Mouse (Mus musculus) CD4-positive, CD25-positive, alpha-beta regulatory T cell, adult 4 months (primary cell): ENCODE results near the gene Cd40. TPM values are rescaled to one million over a fixed set of nuclear protein-coding genes. Genes with fewer than 3 reads are reported as not detected.

Experiments used
- ATAC-seq: one replicate; pipeline ENCODE4 v1.8.0; 2017
- polyA plus RNA-seq, 2 experiments: library from polyadenylated mRNA; unstranded; fragments of 100-300 nt; shearing (Covaris generic); gene quantifications; one replicate each; pipeline ENCODE4 v1.2.1; 2017

Gene Cd40
- polyA plus RNA-seq, 2 experiments from 2014 or later: 1.6 to 6.0 TPM

DNA sequence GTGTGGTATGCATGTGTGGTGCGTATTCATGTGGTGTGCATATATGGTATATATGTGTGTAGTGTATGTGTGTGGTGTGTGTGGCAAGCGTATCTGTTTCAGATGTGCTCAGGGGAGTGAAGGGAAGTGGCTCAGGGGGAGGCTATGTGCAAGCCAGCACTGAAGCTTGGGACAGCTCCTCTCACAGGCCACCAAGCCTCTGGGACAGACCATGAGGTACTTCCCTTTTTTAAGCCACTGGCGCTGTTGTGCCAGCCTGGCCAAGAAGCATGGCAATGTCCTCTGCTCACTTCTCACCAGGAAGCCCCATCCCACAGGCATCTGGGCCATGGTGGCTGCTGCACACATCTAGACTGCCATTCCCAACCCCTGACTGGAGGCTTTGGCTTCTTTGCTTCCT is 47.5 kb downstream of the Cd40 start:
- ATAC-seq: no peak

DNA sequence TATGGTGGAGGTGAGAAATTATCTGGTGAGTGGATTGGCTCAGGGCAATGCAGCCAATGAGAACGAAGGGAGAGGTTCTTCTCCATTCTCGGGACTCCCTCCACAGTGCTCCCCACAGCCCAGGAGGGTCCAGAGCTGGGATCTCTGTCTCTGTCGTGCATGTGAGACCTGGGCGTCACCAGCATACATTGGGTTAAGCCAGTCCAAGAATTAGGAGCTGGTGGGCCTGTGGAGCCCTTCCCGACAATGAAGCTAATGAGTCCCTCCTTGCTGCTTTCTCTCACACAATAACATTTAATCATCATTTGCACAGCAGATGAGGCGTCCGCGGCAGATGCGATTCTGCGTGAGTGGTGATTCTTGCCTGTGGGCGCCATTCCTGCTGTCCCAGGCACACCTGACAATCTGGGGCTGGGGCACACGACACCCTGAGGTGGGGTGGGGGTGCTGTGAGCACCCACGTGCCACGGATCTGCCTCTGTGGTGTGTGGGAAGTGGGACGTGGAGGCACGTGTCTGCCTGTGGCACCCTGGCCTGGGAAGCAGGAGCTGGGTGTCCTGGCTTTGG is 50.2 kb downstream of the Cd40 start:
- ATAC-seq: no peak

DNA sequence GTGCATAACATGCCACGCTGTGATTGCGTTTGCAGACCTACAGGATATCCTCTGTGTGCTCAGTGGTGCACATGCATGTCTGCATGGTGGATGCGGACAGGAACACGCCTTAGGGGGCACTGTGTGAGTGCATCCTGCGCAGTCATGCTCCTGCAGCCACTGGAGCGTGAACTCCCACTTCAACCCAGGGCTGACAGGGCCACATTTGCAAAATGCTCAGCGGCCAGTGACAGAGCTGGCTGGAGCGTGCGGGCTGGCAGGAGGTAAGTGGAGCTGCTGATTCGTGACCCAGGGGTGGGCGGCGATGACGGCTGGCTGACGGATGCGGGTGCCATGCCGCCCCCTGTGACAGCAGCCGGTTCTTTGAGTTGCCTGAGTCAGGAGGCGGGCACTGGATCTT is 51.2 kb downstream of the Cd40 start:
- ATAC-seq: no peak

DNA sequence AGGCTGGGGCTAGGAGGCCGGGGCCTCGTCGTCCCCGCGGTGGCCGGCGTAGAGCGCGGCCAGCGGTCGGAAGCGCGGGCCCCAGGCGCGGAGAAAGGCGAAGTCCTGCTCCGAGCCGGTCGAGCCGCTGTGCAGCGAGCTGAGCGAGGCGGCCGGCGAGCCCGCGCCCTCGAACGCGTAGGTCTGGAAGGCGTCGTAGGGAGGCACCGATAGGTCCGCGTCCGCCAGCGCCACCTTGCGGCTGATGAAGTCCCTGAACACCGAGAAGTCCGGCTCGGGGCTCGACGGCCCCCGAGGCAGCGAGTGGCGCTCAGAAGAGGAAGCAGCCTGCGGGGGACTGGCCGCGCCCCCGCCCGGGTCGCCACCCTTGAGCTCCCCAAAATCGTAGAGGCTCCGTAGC is 56.7 kb downstream of the Cd40 start:
- no peak for ATAC-seq

DNA sequence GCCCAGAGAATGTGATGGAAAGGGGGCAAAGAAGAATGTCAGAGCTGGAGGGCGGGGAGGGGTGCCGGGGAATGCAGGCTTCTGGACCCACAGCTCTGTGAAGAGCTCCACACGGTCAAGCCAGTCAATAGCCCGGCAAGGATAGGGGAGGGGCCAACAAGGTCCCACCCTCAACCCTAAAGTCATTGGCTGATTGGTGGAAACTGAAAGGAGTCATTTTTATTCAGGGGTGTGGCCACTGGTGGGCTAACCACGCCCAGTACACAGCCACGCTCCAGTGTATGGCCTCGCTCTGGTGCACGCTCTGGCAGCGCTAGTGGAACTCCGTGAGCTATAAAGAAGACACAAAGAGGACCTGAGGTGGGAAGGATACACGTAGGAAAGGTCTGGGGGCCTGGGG is 58.3 kb downstream of the Cd40 start:
- no peak for ATAC-seq

DNA sequence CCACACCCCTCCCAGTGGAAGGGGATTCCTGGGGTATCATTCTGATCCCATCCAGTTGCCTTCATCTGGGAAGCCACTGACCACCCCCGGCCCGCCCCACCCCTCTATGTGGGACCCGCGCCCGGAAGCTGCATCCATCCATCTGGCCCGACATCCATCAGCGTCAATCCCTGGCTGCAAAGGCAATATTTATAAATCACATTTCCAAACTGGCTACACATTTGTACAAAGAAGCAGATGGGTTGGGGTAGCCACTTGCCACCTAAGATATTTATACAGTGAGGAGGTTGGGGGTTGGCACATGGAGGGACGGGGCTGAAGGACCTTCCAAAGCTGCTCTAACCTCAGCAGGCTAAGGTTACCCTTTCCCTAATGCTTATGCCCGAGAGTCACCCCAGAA is 65.3 kb downstream of the Cd40 start:
- ATAC-seq: no peak

DNA sequence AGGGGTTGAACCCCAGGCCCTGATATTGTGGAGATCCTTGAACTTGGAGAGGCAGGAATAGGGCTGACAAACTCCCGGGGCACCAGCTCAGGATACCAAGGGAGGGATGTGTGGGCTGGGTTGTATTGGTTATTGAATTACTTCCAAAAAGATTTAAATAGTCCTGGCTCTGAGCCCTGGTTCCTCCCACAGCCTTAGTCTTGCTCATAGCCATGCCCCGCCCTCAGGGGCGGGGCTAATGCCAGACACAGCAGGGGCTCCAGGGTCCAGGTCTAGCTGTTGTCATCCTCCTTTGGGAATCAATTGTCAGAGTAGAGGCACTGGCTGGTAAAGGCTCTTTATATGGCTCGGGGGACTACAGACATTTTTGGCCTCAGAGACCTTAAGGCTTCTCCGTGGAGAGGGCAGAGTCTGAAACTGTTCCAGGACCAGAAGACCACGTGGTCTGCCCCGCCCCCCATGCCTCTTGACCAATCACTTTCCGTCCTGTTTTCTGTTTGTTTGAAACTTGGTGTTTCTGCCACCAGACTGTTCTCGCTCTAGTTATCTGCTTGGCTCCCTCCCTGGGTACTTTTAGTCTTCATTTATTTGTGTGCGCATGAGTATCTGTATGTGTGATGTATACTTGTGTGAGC is 65.9 kb downstream of the Cd40 start:
- ATAC-seq: no peak

Other genes with a start within 250 kb of the Cd40 start
- gene Zswim1, start 232.9 kb upstream of the Cd40 start, polyA plus RNA-seq: 10 to 100 TPM; 20.9 to 30.5 TPM
- not detected for gene Spata25, start 227.1 kb upstream of the Cd40 start, polyA plus RNA-seq
- 100 to 1,000 TPM; 211 to 247 TPM for gene Ctsa, start 222.8 kb upstream of the Cd40 start, polyA plus RNA-seq
- gene Neurl2, start 222.2 kb upstream of the Cd40 start, polyA plus RNA-seq: 1 to 10 TPM in 1 of 2 experiments, under 1 TPM in 1; 0.65 to 1.6 TPM
- under 1 TPM; 0.34 to 0.98 TPM for gene Pltp, start 197.9 kb upstream of the Cd40 start, polyA plus RNA-seq
- 100 to 1,000 TPM; 106 to 115 TPM for gene Pcif1, start 176.3 kb upstream of the Cd40 start, polyA plus RNA-seq
- gene Zfp335, start 143.9 kb upstream of the Cd40 start, polyA plus RNA-seq: 1 to 10 TPM; 5.6 to 8.2 TPM
- gene Mmp9, start 114.8 kb upstream of the Cd40 start, polyA plus RNA-seq: 1 to 10 TPM; 2.0 to 4.1 TPM
- under 1 TPM in 1 of 2 experiments, not detected in 1; 0.31 TPM for gene Slc12a5, start 94.8 kb upstream of the Cd40 start, polyA plus RNA-seq
- gene Ncoa5, start 20.8 kb upstream of the Cd40 start, polyA plus RNA-seq: 10 to 100 TPM; 28.6 to 49.0 TPM
- not detected for gene 1700025C18Rik, start 35.1 kb downstream of the Cd40 start, polyA plus RNA-seq
- gene Cdh22, start 179.2 kb downstream of the Cd40 start, polyA plus RNA-seq: not detected
- gene Slc35c2, start 232.2 kb downstream of the Cd40 start, polyA plus RNA-seq: 10 to 100 TPM; 39.2 to 59.8 TPM